Mouse (Mus musculus) cerebral cortex, adult 2 months (tissue): ENCODE results near the gene Atp6v0e2.

Experiments
- WGBS: fragments of 180-500 bp; shearing (Covaris S2); methylation state at CpG from one replicate; pipeline ENCODE4 v1.1.7; 2018; 5-methylcytosine and 5-hydroxymethylcytosine counted together

Gene Atp6v0e2

GRCm38 (mm10) chr6:48573280-48573679, 35.9 kb downstream of the Atp6v0e2 start:
- WGBS: 87% methylated on average over 10 of the region's 10 CpGs

- WGBS: 83% methylated on average over 3 of the region's 3 CpGs
Observed at GRCm38 (mm10) chr6:48573981-48574380, 36.6 kb downstream of the Atp6v0e2 start.

- WGBS: 71% methylated on average over 5 of the region's 5 CpGs
Observed at GRCm38 (mm10) chr6:48578736-48579135, 41.3 kb downstream of the Atp6v0e2 start.

- WGBS: 28% methylated on average over 5 of the region's 5 CpGs
Observed at GRCm38 (mm10) chr6:48579215-48579648, 41.8 kb downstream of the Atp6v0e2 start.

- WGBS: 58% methylated on average over 3 of the region's 3 CpGs
Observed at GRCm38 (mm10) chr6:48581257-48581656, 43.8 kb downstream of the Atp6v0e2 start.

- 68% methylated on average over 3 of the region's 3 CpGs for whole genome bisulfite sequencing
Observed at GRCm38 (mm10) chr6:48582037-48582436, 44.6 kb downstream of the Atp6v0e2 start.

- WGBS: 38% methylated on average over 6 of the region's 6 CpGs
Observed at GRCm38 (mm10) chr6:48589194-48589750, 51.9 kb downstream of the Atp6v0e2 start, which contains the start of gene Gm45021. Gm45021 (plus strand) TSS chr6:48589610.
